Mouse (Mus musculus) liver, embryonic 14.5 days (tissue): ENCODE measurements at regions not wholly inside any gene's neighbourhood (a gene's known extent, or its start where the extent isn't known, plus 50 kb on each side); places are given as distances from the start of the nearest gene placed in this dataset.
A peak's percentile ranks its signal among the peaks of the same experiment; 100 is the strongest.

Source experiments
- ATAC-seq: fragments of 200-750 bp; cut with Nextera tagmentation; 2 replicates; pipeline ENCODE4 v1.8.0; 2017; ENCODE audit warnings: moderate number of reproducible peaks, mild to moderate bottlenecking, moderate library complexity; ENCODE audit not compliant: insufficient read depth
- DNase-seq, 3 experiments: peaks; one replicate each; pipeline ENCODE4 v3.0.0-alpha.2; 2012 to 2013; ENCODE audit warnings: low read depth in 3 of 3, low spot score in 3 of 3
- H3K27ac ChIP-seq: fragments of 300-500 bp; sonication (generic); 2 replicates; pipeline ENCODE4 v1.5.1; 2014; ENCODE audit warnings: moderate library complexity, mild to moderate bottlenecking, control low read depth, inconsistent platforms
- H3K27me3 ChIP-seq: fragments of 300-500 bp; sonication (generic); 2 replicates; pipeline ENCODE4 v1.6.1; 2014; ENCODE audit warnings: mild to moderate bottlenecking, low read length, moderate library complexity; ENCODE audit not compliant: control insufficient read depth, insufficient read depth
- H3K36me3 ChIP-seq: fragments of 300-500 bp; sonication (generic); replicated peaks from 2 replicates; pipeline ENCODE4 v1.6.1; 2014; ENCODE audit warnings: low read depth; ENCODE audit not compliant: control insufficient read depth, insufficient read depth
- H3K4me1 ChIP-seq, 2 experiments: fragments of 200-500 bp in 1 of 2; fragments of 300-500 bp in 1 of 2; sonication (generic) in 1 of 2; replicated peaks; 2 replicates each; pipeline ENCODE4 v1.6.1; 2012 to 2014; ENCODE audit warnings: antibody characterized with exemption in 1 of 2, inconsistent platforms in 1 of 2, low read length in 1 of 2; ENCODE audit not compliant: control insufficient read depth in 2 of 2, insufficient read depth in 2 of 2
- H3K4me2 ChIP-seq: fragments of 300-500 bp; sonication (generic); 2 replicates; pipeline ENCODE4 v1.6.1; 2014; ENCODE audit warnings: low read depth, mild to moderate bottlenecking, control low read depth, moderate library complexity
- H3K4me3 ChIP-seq, 2 experiments: fragments of 200-500 bp in 1 of 2; fragments of 300-500 bp in 1 of 2; sonication (generic) in 1 of 2; 2 replicates each; pipeline ENCODE4 v1.5.1; 2012 to 2014; ENCODE audit warnings: low read depth in 2 of 2, low read length in 2 of 2, mild to moderate bottlenecking in 2 of 2, control low read depth in 1 of 2, inconsistent platforms in 1 of 2, moderate library complexity in 1 of 2; ENCODE audit not compliant: insufficient read depth in 1 of 2
- H3K9ac ChIP-seq: fragments of 300-500 bp; sonication (generic); replicated peaks from 2 replicates; pipeline ENCODE4 v1.6.1; 2014; ENCODE audit warnings: mild to moderate bottlenecking, control low read depth, moderate library complexity
- H3K9me3 ChIP-seq: fragments of 300-500 bp; sonication (generic); 2 replicates; pipeline ENCODE4 v1.6.1; 2016; ENCODE audit warnings: low read length, mixed read lengths; ENCODE audit not compliant: control insufficient read depth
- CTCF ChIP-seq: IDR thresholded peaks from 2 replicates; pipeline ENCODE4 v1.5.1; 2016; ENCODE audit warnings: antibody characterized with exemption, low read depth, control low read depth
- EP300 ChIP-seq: IDR thresholded peaks from 2 replicates; pipeline ENCODE4 v1.6.1; 2016; ENCODE audit warnings: antibody characterized with exemption, low read depth
- WGBS: fragments of 180-500 bp; shearing (Covaris S2); extraction: QIAGEN DNeasy Blood & Tissue Kit; methylation state at CpG from one replicate; pipeline ENCODE4 v1.1.7; 2014; ENCODE audit not compliant: insufficient replicate concordance; 5-methylcytosine and 5-hydroxymethylcytosine counted together

GRCm38 (mm10) chr6:66068874-66069273 is 116.5 kb downstream of the 4930544G11Rik start:
- no peak overlapping the region for H3K4me3 ChIP-seq
- H3K4me1 ChIP-seq = peaks cover 0 to 4% of the 10 kb centered on the region in 2 experiments; a peak in 2 of 4 replicates
- ATAC-seq = peak; percentile 75
- H3K36me3 ChIP-seq = no peaks in the 10 kb centered on the region
- H3K9me3 ChIP-seq = no peaks in the 10 kb centered on the region
- no peak overlapping the region for H3K27ac ChIP-seq
- H3K9ac ChIP-seq = no peak overlapping the region
- no peaks in the 10 kb centered on the region for H3K27me3 ChIP-seq
- peak; percentile 30 to 36 (median 32) for DNase-seq
- H3K4me2 ChIP-seq = no peak overlapping the region
- WGBS = 23% methylated on average over 2 of the region's 2 CpGs
- no peak for TF ChIP-seq EP300
- TF ChIP-seq CTCF = no peak

GRCm38 (mm10) chr6:66077445-66077844 is 125.0 kb downstream of the 4930544G11Rik start:
- peak; percentile 59; the same call in 1 of the 2 replicates for ATAC-seq
- DNase-seq = no peak
- Histone ChIP-seq H3K36me3 (no peaks in the 10 kb centered on the region), H3K27ac (no peak overlapping the region), H3K4me1 (peaks cover 4 to 7% of the 10 kb centered on the region in 2 experiments; a peak in 3 of 4 replicates), H3K9me3 (no peaks in the 10 kb centered on the region), H3K4me3 (no peak overlapping the region), H3K9ac (no peak overlapping the region), H3K4me2 (no peak overlapping the region), H3K27me3 (no peaks in the 10 kb centered on the region)
- 20% methylated on average over 2 of the region's 2 CpGs for WGBS
- TF ChIP-seq CTCF (no peak), EP300 (0 out of 2 replicates have a peak, but pooled peaks have one; percentile 8)

- no peaks in the 10 kb centered on the region for H3K27me3 ChIP-seq
- H3K4me1 ChIP-seq = peaks cover 4 to 7% of the 10 kb centered on the region in 2 experiments; a peak in 3 of 4 replicates
- DNase-seq (no peak), ATAC-seq (no peak)
- H3K9me3 ChIP-seq = no peaks in the 10 kb centered on the region
- no peak overlapping the region for H3K9ac ChIP-seq
- 93% methylated on average over 1 of the region's 1 CpGs for WGBS
- no peak overlapping the region for H3K4me2 ChIP-seq
- H3K36me3 ChIP-seq = no peaks in the 10 kb centered on the region
- no peak overlapping the region for H3K4me3 ChIP-seq
- TF ChIP-seq CTCF = no peak
- no peak for TF ChIP-seq EP300
- no peak overlapping the region for H3K27ac ChIP-seq
These were observed 126.4 kb downstream of the 4930544G11Rik start for GRCm38 (mm10) chr6:66078769-66079168.

- H3K36me3 ChIP-seq = no peaks in the 10 kb centered on the region
- no peak overlapping the region for H3K4me3 ChIP-seq
- WGBS = 50% methylated on average over 3 of the region's 3 CpGs
- H3K27ac ChIP-seq = no peak overlapping the region
- H3K27me3 ChIP-seq = no peaks in the 10 kb centered on the region
- DNase-seq (no peak), ATAC-seq (no peak)
- no peak overlapping the region for H3K9ac ChIP-seq
- H3K9me3 ChIP-seq = no peaks in the 10 kb centered on the region
- no peaks in the 10 kb centered on the region for H3K4me1 ChIP-seq
- no peak for TF ChIP-seq EP300
- no peak for TF ChIP-seq CTCF
- no peak overlapping the region for H3K4me2 ChIP-seq
These were observed 149.2 kb downstream of the 4930544G11Rik start for GRCm38 (mm10) chr6:66101555-66102071.

- DNase-seq = no peak
These were observed 162.0 kb downstream of the 4930544G11Rik start for GRCm38 (mm10) chr6:66114366-66114765.

More at GRCm38 (mm10) chr6:66114366-66114765, 162.0 kb downstream of the 4930544G11Rik start:
- Histone ChIP-seq H3K9ac (no peak overlapping the region), H3K27ac (no peak overlapping the region), H3K36me3 (no peaks in the 10 kb centered on the region), H3K9me3 (no peaks in the 10 kb centered on the region), H3K4me3 (no peak overlapping the region), H3K4me1 (no peaks in the 10 kb centered on the region), H3K4me2 (no peak overlapping the region), H3K27me3 (no peaks in the 10 kb centered on the region)
- no peak for TF ChIP-seq CTCF
- TF ChIP-seq EP300 = no peak
- WGBS = 66% methylated on average over 6 of the region's 6 CpGs
- ATAC-seq = no peak
